14 mouse cellular contexts compared by ENCODE assay signal in the genomic region with DNA sequence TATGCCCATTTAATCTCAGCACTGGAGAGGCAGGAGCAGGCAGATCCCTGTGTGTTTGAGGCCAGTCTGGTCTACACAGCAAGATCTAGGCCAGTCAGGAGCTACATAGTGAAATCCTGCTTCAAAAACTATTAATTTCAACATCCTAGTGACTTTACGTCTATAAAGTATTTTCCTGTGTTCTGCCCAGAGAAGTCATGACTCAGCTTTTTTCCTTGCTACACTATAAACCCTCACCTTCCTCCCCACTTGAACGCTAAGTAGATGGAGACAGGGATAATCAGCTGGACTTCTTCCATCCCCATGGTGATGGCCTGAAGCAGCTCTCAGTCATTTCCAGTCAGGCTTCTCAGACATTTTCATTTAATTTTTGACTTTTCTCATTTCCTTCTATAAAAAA.
"Had no signal": no experiment of that assay in that cellular context is flagged by ENCODE, and none has a peak within 500 bp of the region (broad histone marks: within the 10 kb centered on the region; RNA-seq: fewer than 3 reads in every experiment).

No protein-coding gene starts in this region.

- H3K4me2 ChIP-seq: lung, embryonic 14.5 days; midbrain, embryonic 11.5 days; midbrain, embryonic 13.5 days; midbrain, embryonic 15.5 days; neural tube, embryonic 12.5 days; stomach, embryonic 15.5 days had no signal

- DNase-seq: lung, adult 18-20 months; lung, embryonic 14.5 days; lung, postnatal 10 days; lung, postnatal 4 days; right cerebral cortex, postnatal 14 days; thymus, adult 2 months; thymus, postnatal 25 days; thymus, postnatal 4 days had no signal

- H3K27ac ChIP-seq: midbrain, embryonic 13.5 days; midbrain, embryonic 15.5 days; neural tube, embryonic 12.5 days; stomach, embryonic 15.5 days; stomach, postnatal 0 days had no signal

- H3K9ac ChIP-seq: lung, embryonic 14.5 days; midbrain, embryonic 13.5 days; midbrain, embryonic 15.5 days; neural tube, embryonic 12.5 days; stomach, embryonic 15.5 days had no signal

- H3K36me3 ChIP-seq: midbrain, embryonic 13.5 days; midbrain, embryonic 15.5 days; neural tube, embryonic 12.5 days; stomach, embryonic 15.5 days had no signal

- H3K27me3 ChIP-seq: midbrain, embryonic 13.5 days; midbrain, embryonic 15.5 days; neural tube, embryonic 12.5 days; stomach, embryonic 15.5 days had no signal

- H3K4me1 ChIP-seq: midbrain, embryonic 13.5 days; midbrain, embryonic 15.5 days; stomach, embryonic 15.5 days had no signal

- H3K4me3 ChIP-seq: midbrain, embryonic 13.5 days; midbrain, embryonic 15.5 days; neural tube, embryonic 12.5 days; stomach, embryonic 15.5 days had no signal

- H3K9me3 ChIP-seq: midbrain, embryonic 13.5 days; midbrain, embryonic 15.5 days; neural tube, embryonic 12.5 days; stomach, embryonic 15.5 days had no signal
